Mouse (Mus musculus) intestine, postnatal 0 days (tissue): ENCODE measurements around the gene Vmn1r101. TPM values are rescaled to one million over a fixed set of nuclear protein-coding genes. Genes with fewer than 3 reads are reported as not detected.
"Not testable (repeated sequence)": the region's sequence is repeated elsewhere in the genome, so short reads cannot be mapped to it uniquely, and the experiment has no call there.

Experiments
- ATAC-seq: fragments of 200-750 bp; cut with Nextera tagmentation; 2 replicates; pipeline ENCODE4 v1.8.0; 2017; ENCODE audit warnings: mild to moderate bottlenecking, moderate TSS enrichment, moderate library complexity
- H3K27ac ChIP-seq: fragments of 300-500 bp; sonication (generic); 2 replicates; pipeline ENCODE4 v1.5.1; 2014; ENCODE audit warnings: mild to moderate bottlenecking, low read depth, low read length, moderate library complexity
- H3K27me3 ChIP-seq: fragments of 300-500 bp; sonication (generic); replicated peaks from 2 replicates; pipeline ENCODE4 v1.6.1; 2014; ENCODE audit warnings: low read length, mixed read lengths; ENCODE audit not compliant: control insufficient read depth, insufficient read depth
- H3K36me3 ChIP-seq: fragments of 300-500 bp; sonication (generic); 2 replicates; pipeline ENCODE4 v1.6.1; 2014; ENCODE audit warnings: mild to moderate bottlenecking, moderate library complexity; ENCODE audit not compliant: control insufficient read depth, insufficient read depth
- H3K4me1 ChIP-seq: fragments of 300-500 bp; sonication (generic); replicated peaks from 2 replicates; pipeline ENCODE4 v1.6.1; 2014; ENCODE audit warnings: antibody characterized with exemption, low read length, mixed read lengths; ENCODE audit not compliant: control insufficient read depth, insufficient read depth
- H3K4me2 ChIP-seq: fragments of 300-500 bp; sonication (generic); replicated peaks from 2 replicates; pipeline ENCODE4 v1.6.1; 2014; ENCODE audit warnings: low read depth, mild to moderate bottlenecking, moderate library complexity
- H3K4me3 ChIP-seq: fragments of 300-500 bp; sonication (generic); 2 replicates; pipeline ENCODE4 v1.5.1; 2014; ENCODE audit warnings: low read depth, low read length
- H3K9ac ChIP-seq: fragments of 300-500 bp; sonication (generic); 2 replicates; pipeline ENCODE4 v1.6.1; 2014; ENCODE audit warnings: mild to moderate bottlenecking, low read depth, low read length
- H3K9me3 ChIP-seq: fragments of 300-500 bp; sonication (generic); 2 replicates; pipeline ENCODE4 v1.6.1; 2016; ENCODE audit warnings: mixed run types; ENCODE audit not compliant: control insufficient read depth
- WGBS: fragments of 180-500 bp; shearing (Covaris S2); extraction: QIAGEN DNeasy Blood & Tissue Kit; methylation state at CpG from one replicate; pipeline ENCODE4 v1.1.7; 2014; 5-methylcytosine and 5-hydroxymethylcytosine counted together
- polyA plus RNA-seq: library from polyadenylated mRNA; unstranded; fragments of >200 nt; fragmentation: Nextera tagmentation; extraction: Ambion mirVana; gene quantifications from 2 replicates; pipeline ENCODE4 v1.2.1, GENCODE M21; 2015

Vmn1r101 gene
- polyA plus RNA-seq: not detected in 2 replicates

GRCm38 (mm10) chr7:20442493-20442892 lies at the start of gene Vmn1r101:
Vmn1r101 (minus strand) TSS chr7:20442593.
- ATAC-seq, H3K9ac ChIP-seq: not testable (repeated sequence)
- WGBS: no CpG with 5 or more reads among the region's 2 CpGs

GRCm38 (mm10) chr7:20474825-20475224 lies 32.4 kb upstream of the Vmn1r101 start, which contains the start of gene Gm10670:
Gm10670 (minus strand) TSS chr7:20474925.
- H3K27me3 ChIP-seq, ATAC-seq, H3K27ac ChIP-seq, H3K4me2 ChIP-seq, H3K9me3 ChIP-seq, H3K36me3 ChIP-seq, H3K4me1 ChIP-seq, H3K4me3 ChIP-seq, H3K9ac ChIP-seq: not testable (repeated sequence)
- WGBS: no CpG with 5 or more reads among the region's 5 CpGs

More at GRCm38 (mm10) chr7:20442493-20442892, at the start of gene Vmn1r101:
- H3K36me3 ChIP-seq, H3K27me3 ChIP-seq, H3K4me1 ChIP-seq, H3K4me2 ChIP-seq, H3K9me3 ChIP-seq, H3K4me3 ChIP-seq, H3K27ac ChIP-seq: not testable (repeated sequence)

- not testable (repeated sequence) for H3K4me3 ChIP-seq, H3K27ac ChIP-seq, H3K36me3 ChIP-seq, ATAC-seq, H3K9me3 ChIP-seq, H3K4me1 ChIP-seq, H3K27me3 ChIP-seq, H3K9ac ChIP-seq, H3K4me2 ChIP-seq
- no CpG with 5 or more reads among the region's 3 CpGs for WGBS
These were observed 24.8 kb downstream of the Vmn1r101 start, which contains the start of gene Vmn1r100 for GRCm38 (mm10) chr7:20417642-20418041. Vmn1r100 (plus strand) TSS chr7:20417942.

Other genes starting within 250 kb of the Vmn1r101 start
- gene Vmn1r95, start 248.9 kb downstream of the Vmn1r101 start, polyA plus RNA-seq: not detected in 2 replicates
- gene Gm6164, start 237.0 kb downstream of the Vmn1r101 start, polyA plus RNA-seq: not detected in 2 replicates
- gene Gm4498, start 208.8 kb downstream of the Vmn1r101 start, polyA plus RNA-seq: not detected in 2 replicates
- gene Gm5890, start 179.8 kb downstream of the Vmn1r101 start, polyA plus RNA-seq: not detected in 2 replicates
- gene Gm4133, start 108.5 kb downstream of the Vmn1r101 start, polyA plus RNA-seq: not detected in 2 replicates
- not detected in 2 replicates for gene Gm5728, start 67.2 kb downstream of the Vmn1r101 start, polyA plus RNA-seq
- gene Vmn1r100, start 24.7 kb downstream of the Vmn1r101 start, polyA plus RNA-seq: not detected in 2 replicates
- not detected in 2 replicates for gene Gm10670, start 32.3 kb upstream of the Vmn1r101 start, polyA plus RNA-seq
- gene Vmn1r103, start 67.9 kb upstream of the Vmn1r101 start, polyA plus RNA-seq: not detected in 2 replicates
- gene Vmn1r104, start 91.2 kb upstream of the Vmn1r101 start, polyA plus RNA-seq: not detected in 2 replicates
- not detected in 2 replicates for gene Gm5726, start 103.2 kb upstream of the Vmn1r101 start, polyA plus RNA-seq
- gene Gm4141, start 133.6 kb upstream of the Vmn1r101 start, polyA plus RNA-seq: not detected in 2 replicates
- not detected in 2 replicates for gene Gm4513, start 156.4 kb upstream of the Vmn1r101 start, polyA plus RNA-seq
- not detected in 2 replicates for gene Vmn1r107, start 226.3 kb upstream of the Vmn1r101 start, polyA plus RNA-seq